Mouse (Mus musculus): ENCODE data around the gene Atat1. TPM values are rescaled to one million over a fixed set of nuclear protein-coding genes. Genes with fewer than 3 reads are reported as not detected.
"Not testable (repeated sequence)": the region's sequence is repeated elsewhere in the genome, so short reads cannot be mapped to it uniquely, and the experiment has no call there.

Gene Atat1
- polyA plus RNA-seq (2016; fragmentation: Nextera tagmentation; extraction: Ambion mirVana) = 139 and 143 TPM in 2 replicates

DNA sequence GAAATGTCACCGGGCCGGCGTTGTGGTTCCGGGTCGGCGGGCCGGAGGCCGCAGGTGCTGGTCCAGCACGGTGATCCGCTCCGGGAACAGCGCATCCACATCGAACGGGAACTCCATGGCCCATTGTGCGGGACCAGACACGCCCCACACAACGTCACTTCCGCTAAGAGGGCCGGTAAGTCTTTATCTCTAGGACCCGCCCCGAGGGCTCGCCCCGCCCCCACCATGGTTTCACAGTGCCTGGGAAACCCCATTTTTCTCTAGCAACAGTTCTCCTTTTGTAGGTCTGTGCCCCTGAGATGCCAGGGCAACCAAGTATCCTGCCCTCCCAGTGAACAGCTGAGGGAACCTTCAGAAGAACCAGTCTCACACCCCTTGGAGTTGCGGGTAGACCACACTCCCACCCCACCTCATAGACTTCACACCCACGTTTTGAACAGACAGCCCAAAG is at the start of gene Atat1:
TSS of gene Atat1 (minus strand) at position 157 of the 451 bp plus-strand sequence.
- Histone ChIP-seq H3K9ac (replicated peaks) (peak within 1 kb of the TSS; percentile 81), H3K4me3 (replicated peaks) (peak within 1 kb of the TSS; percentile 74), H3K27ac (peak within 1 kb of the TSS; percentile 57), H3K4me2 (peak within 1 kb of the TSS; percentile 91), H3K36me3 (peaks cover 76% of the 10 kb centered on the region), H3K4me1 (replicated peaks) (peaks cover 16% of the 10 kb centered on the region), H3K9me3 (no peaks in the 10 kb centered on the region), H3K27me3 (no peaks in the 10 kb centered on the region)
- peak; percentile 86 for ATAC-seq (ENCODE audit: insufficient number of reproducible peaks, insufficient read depth, low FRiP score, low TSS enrichment, low read depth)
- 4% methylated on average over 25 of the region's 25 CpGs for WGBS

- Histone ChIP-seq H3K27me3 (no peaks in the 10 kb centered on the region), H3K4me2 (no peak overlapping the region), H3K4me3 (replicated peaks) (no peak overlapping the region), H3K27ac (no peak overlapping the region), H3K36me3 (peaks cover 91% of the 10 kb centered on the region), H3K4me1 (replicated peaks) (no peaks in the 10 kb centered on the region), H3K9ac (replicated peaks) (no peak overlapping the region), H3K9me3 (no peaks in the 10 kb centered on the region)
- WGBS = 94% methylated on average over 15 of the region's 15 CpGs
- ATAC-seq (ENCODE audit: insufficient number of reproducible peaks, insufficient read depth, low FRiP score, low TSS enrichment, low read depth) = no peak
Measured at GRCm38 (mm10) chr17:35958533-35959223, 48.8 kb upstream of the Atat1 start.

- no peaks in the 10 kb centered on the region for H3K9me3 ChIP-seq
- peaks cover 51% of the 10 kb centered on the region for H3K36me3 ChIP-seq
- 82% methylated on average over 8 of the region's 8 CpGs for WGBS
Measured at GRCm38 (mm10) chr17:35954665-35955064, 44.8 kb upstream of the Atat1 start.

GRCm38 (mm10) chr17:35952559-35952958 is 42.7 kb upstream of the Atat1 start:
- H3K4me2 ChIP-seq; H3K27me3 ChIP-seq; H3K27ac ChIP-seq; H3K4me1 ChIP-seq (replicated peaks); H3K9me3 ChIP-seq; ATAC-seq (ENCODE audit: insufficient number of reproducible peaks, insufficient read depth, low FRiP score, low TSS enrichment, low read depth); H3K9ac ChIP-seq (replicated peaks); H3K4me3 ChIP-seq (replicated peaks): not testable (repeated sequence)
- 89% methylated on average over 3 of the region's 3 CpGs for WGBS
- peaks cover 30% of the 10 kb centered on the region for H3K36me3 ChIP-seq

More at GRCm38 (mm10) chr17:35954665-35955064, 44.8 kb upstream of the Atat1 start:
- Histone ChIP-seq H3K9ac (replicated peaks) (no peak overlapping the region), H3K4me2 (no peak overlapping the region), H3K27ac (no peak overlapping the region), H3K27me3 (no peaks in the 10 kb centered on the region), H3K4me3 (replicated peaks) (no peak overlapping the region), H3K4me1 (replicated peaks) (no peaks in the 10 kb centered on the region)
- no peak for ATAC-seq (ENCODE audit: insufficient number of reproducible peaks, insufficient read depth, low FRiP score, low TSS enrichment, low read depth)

GRCm38 (mm10) chr17:35950946-35951345 is 41.1 kb upstream of the Atat1 start:
- not testable (repeated sequence) for H3K4me2 ChIP-seq; ATAC-seq (ENCODE audit: insufficient number of reproducible peaks, insufficient read depth, low FRiP score, low TSS enrichment, low read depth); H3K4me1 ChIP-seq (replicated peaks); H3K27ac ChIP-seq; H3K9me3 ChIP-seq; H3K4me3 ChIP-seq (replicated peaks); H3K27me3 ChIP-seq; H3K9ac ChIP-seq (replicated peaks)
- H3K36me3 ChIP-seq = peaks cover 14% of the 10 kb centered on the region; the same call in 1 of the 2 replicates

GRCm38 (mm10) chr17:35939941-35940340 is 30.1 kb upstream of the Atat1 start:
- no peak overlapping the region for H3K9ac ChIP-seq (replicated peaks)
- H3K9me3 ChIP-seq = no peaks in the 10 kb centered on the region
- H3K36me3 ChIP-seq = no peaks in the 10 kb centered on the region
- no peak for ATAC-seq (ENCODE audit: insufficient number of reproducible peaks, insufficient read depth, low FRiP score, low TSS enrichment, low read depth)
- H3K27ac ChIP-seq = no peak overlapping the region
- H3K4me1 ChIP-seq (replicated peaks) = no peaks in the 10 kb centered on the region
- H3K4me2 ChIP-seq = no peak overlapping the region
- H3K27me3 ChIP-seq = no peaks in the 10 kb centered on the region
- WGBS = 67% methylated on average over 1 of the region's 1 CpGs
- H3K4me3 ChIP-seq (replicated peaks) = no peak overlapping the region

DNA sequence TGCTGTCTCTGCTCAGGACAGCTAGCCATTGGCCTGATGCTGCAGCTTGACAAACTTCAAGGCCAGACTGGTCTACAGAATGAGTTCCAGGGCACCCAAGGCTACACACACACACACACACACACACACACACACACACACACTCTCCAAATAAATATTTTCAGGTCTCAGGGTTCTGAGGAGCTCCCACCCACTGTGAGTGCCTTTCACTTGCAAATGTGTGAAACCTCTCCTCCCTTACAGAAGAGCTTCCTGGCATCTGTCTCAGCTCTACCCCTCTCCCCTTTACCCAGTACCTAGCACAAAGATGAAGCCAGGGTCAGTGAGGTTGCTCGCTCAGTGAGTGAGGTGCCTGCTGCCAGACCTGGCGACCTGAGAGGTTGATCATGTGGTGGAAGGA is 29.2 kb upstream of the Atat1 start:
- no peak overlapping the region for H3K4me3 ChIP-seq (replicated peaks)
- no peak for ATAC-seq (ENCODE audit: insufficient number of reproducible peaks, insufficient read depth, low FRiP score, low TSS enrichment, low read depth)
- H3K4me1 ChIP-seq (replicated peaks) = no peaks in the 10 kb centered on the region
- H3K36me3 ChIP-seq = no peaks in the 10 kb centered on the region
- H3K27me3 ChIP-seq = no peaks in the 10 kb centered on the region
- no peak overlapping the region for H3K4me2 ChIP-seq
- no peak overlapping the region for H3K9ac ChIP-seq (replicated peaks)
- WGBS = 44% methylated on average over 2 of the region's 2 CpGs
- H3K27ac ChIP-seq = no peak overlapping the region
- H3K9me3 ChIP-seq = no peaks in the 10 kb centered on the region

DNA sequence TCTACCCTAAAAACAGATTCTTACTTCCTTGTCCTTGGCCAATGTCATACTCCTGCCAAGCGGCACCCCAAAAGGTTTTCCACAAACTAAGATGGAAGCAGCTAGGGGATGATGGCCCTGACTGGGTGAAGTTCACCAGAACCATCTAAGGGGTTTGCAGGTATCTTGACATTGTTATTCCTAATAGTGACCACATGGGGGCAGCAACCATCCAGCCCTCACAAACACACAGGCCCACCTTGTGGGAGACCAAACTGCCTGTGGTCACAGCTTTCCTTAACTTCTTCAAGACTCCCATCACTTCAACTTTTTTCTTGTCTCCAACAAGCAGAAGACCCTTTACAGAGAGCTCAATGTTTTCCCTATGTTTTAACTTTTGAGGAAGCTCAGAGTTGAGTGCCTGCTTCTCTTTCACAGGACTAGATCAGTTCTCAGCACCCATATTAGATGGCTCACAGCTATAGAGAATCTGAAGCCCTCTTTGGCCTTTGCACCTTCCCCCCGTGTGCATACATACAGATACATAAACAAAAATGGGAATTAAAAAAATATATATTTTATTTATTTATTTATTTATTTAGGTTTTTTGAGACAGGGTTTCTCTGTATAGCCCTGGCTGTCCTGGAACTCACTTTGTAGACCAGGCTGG is 27.9 kb upstream of the Atat1 start:
- Histone ChIP-seq H3K9me3 (no peaks in the 10 kb centered on the region), H3K27ac (no peak overlapping the region), H3K27me3 (no peaks in the 10 kb centered on the region), H3K36me3 (no peaks in the 10 kb centered on the region), H3K9ac (replicated peaks) (no peak overlapping the region), H3K4me3 (replicated peaks) (no peak overlapping the region), H3K4me1 (replicated peaks) (no peaks in the 10 kb centered on the region), H3K4me2 (no peak overlapping the region)
- peak; percentile 66; the same call in 1 of the 2 replicates for ATAC-seq (ENCODE audit: insufficient number of reproducible peaks, insufficient read depth, low FRiP score, low TSS enrichment, low read depth)
- WGBS = 48% methylated on average over 2 of the region's 2 CpGs

DNA sequence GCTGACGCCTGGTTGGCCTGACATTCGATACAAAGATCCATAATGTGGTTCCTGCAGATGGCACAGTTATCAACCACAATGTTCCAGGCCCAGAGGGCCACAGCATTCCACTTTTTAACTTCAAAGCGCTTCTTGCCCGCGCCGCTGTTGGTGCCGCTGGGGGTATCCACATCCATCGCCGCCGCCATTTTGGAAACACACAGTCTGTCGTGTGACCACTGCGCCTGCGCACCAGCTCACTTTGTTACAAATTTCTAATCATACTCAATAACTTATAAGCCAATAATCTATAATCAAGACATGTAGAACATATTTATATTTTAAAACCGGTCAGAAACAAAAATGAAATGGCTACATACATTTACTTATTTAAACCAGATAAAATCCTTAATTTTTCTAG is 25.9 kb upstream of the Atat1 start:
- peaks cover 16% of the 10 kb centered on the region for H3K36me3 ChIP-seq
- H3K4me2 ChIP-seq; H3K4me3 ChIP-seq (replicated peaks); H3K9me3 ChIP-seq; H3K27ac ChIP-seq; H3K9ac ChIP-seq (replicated peaks); H3K27me3 ChIP-seq; H3K4me1 ChIP-seq (replicated peaks); ATAC-seq (ENCODE audit: insufficient number of reproducible peaks, insufficient read depth, low FRiP score, low TSS enrichment, low read depth): not testable (repeated sequence)
- WGBS = 87% methylated on average over 14 of the region's 14 CpGs

DNA sequence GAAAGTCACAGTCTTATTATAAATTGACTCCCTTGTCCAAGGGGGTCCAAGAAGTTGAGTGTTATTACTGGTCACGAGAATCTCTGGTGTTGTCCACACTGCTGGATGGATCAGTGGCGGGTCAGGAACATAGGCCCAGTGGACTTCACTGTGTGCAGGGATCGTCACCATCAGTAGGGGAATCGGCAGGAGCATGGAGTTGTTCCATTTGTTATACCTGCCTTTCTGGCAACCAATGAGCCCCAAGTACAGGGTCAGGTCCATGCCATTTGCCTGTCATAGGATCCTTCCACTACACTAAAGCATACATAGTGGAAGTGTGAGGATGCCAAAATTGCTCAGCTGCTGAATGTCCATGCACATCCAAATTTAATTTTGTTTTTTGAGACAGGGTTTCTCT is 22.7 kb upstream of the Atat1 start:
- H3K9ac ChIP-seq (replicated peaks) = no peak overlapping the region
- H3K4me2 ChIP-seq = no peak overlapping the region
- H3K27me3 ChIP-seq = no peaks in the 10 kb centered on the region
- no peak overlapping the region for H3K4me3 ChIP-seq (replicated peaks)
- WGBS = 87% methylated on average over 4 of the region's 4 CpGs
- H3K36me3 ChIP-seq = peaks cover 48% of the 10 kb centered on the region
- no peak for ATAC-seq (ENCODE audit: insufficient number of reproducible peaks, insufficient read depth, low FRiP score, low TSS enrichment, low read depth)
- no peak overlapping the region for H3K27ac ChIP-seq
- no peaks in the 10 kb centered on the region for H3K9me3 ChIP-seq
- no peaks in the 10 kb centered on the region for H3K4me1 ChIP-seq (replicated peaks)

DNA sequence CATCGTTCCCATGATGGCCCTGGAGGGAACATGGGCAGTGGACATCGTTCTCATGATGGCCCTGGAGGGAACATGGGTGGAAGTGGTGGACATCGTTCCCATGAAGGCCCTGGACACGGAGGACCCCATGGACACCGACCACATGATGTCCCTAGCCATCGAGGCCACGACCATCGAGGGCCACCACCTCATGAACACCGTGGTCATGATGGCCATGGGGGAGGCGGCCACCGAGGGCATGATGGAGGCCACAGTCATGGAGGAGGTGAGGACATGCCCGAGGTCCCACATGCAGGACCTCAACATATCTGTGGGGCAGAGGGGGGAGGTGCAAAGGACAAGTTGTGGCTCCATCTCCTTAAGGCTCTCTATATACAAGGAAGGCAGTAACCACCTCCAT is 20.8 kb upstream of the Atat1 start:
- no peaks in the 10 kb centered on the region for H3K9me3 ChIP-seq
- WGBS = 95% methylated on average over 12 of the region's 12 CpGs
- peaks cover 67% of the 10 kb centered on the region for H3K36me3 ChIP-seq
- no peak overlapping the region for H3K9ac ChIP-seq (replicated peaks)
- no peak for ATAC-seq (ENCODE audit: insufficient number of reproducible peaks, insufficient read depth, low FRiP score, low TSS enrichment, low read depth)
- H3K4me3 ChIP-seq (replicated peaks) = no peak overlapping the region
- no peaks in the 10 kb centered on the region for H3K27me3 ChIP-seq
- H3K4me2 ChIP-seq = no peak overlapping the region
- no peak overlapping the region for H3K27ac ChIP-seq
- H3K4me1 ChIP-seq (replicated peaks) = no peaks in the 10 kb centered on the region
